Mouse (Mus musculus): ENCODE data around the gene Fntb. TPM values are rescaled to one million over a fixed set of nuclear protein-coding genes. Genes with fewer than 3 reads are reported as not detected.

Fntb gene
- total RNA-seq, 2 experiments from 2014 or later, result 8.8 to 17.4 TPM

- 0 out of 2 replicates have a peak, but pooled peaks have one; percentile 33 for ATAC-seq (replicated peaks; ENCODE audit: poor library complexity, severe bottlenecking)
Observed at GRCm38 (mm10) chr12:76879242-76879641, 113.9 kb downstream of the Fntb start.

GRCm38 (mm10) chr12:76880131-76880530 lies 114.7 kb downstream of the Fntb start:
- no peak for ATAC-seq (replicated peaks; ENCODE audit: poor library complexity, severe bottlenecking)

GRCm38 (mm10) chr12:76883824-76884223 lies 118.4 kb downstream of the Fntb start:
- no peak for ATAC-seq (replicated peaks; ENCODE audit: poor library complexity, severe bottlenecking)

GRCm38 (mm10) chr12:76885103-76885502 lies 119.7 kb downstream of the Fntb start:
- ATAC-seq (replicated peaks; ENCODE audit: poor library complexity, severe bottlenecking), result no peak

- peak; percentile 99 for ATAC-seq (replicated peaks; ENCODE audit: poor library complexity, severe bottlenecking)
Observed at GRCm38 (mm10) chr12:76886826-76887225, 121.4 kb downstream of the Fntb start.

GRCm38 (mm10) chr12:76887941-76888340 lies 122.6 kb downstream of the Fntb start:
- ATAC-seq (replicated peaks; ENCODE audit: poor library complexity, severe bottlenecking), result no peak

GRCm38 (mm10) chr12:76889404-76890184 lies 124.2 kb downstream of the Fntb start:
- ATAC-seq (replicated peaks; ENCODE audit: poor library complexity, severe bottlenecking), result no peak

- ATAC-seq (replicated peaks; ENCODE audit: poor library complexity, severe bottlenecking), result no peak
Observed at GRCm38 (mm10) chr12:76891160-76891559, 125.8 kb downstream of the Fntb start.

- peak; percentile 93 for ATAC-seq (replicated peaks; ENCODE audit: poor library complexity, severe bottlenecking)
Observed at GRCm38 (mm10) chr12:76892910-76893695, 127.7 kb downstream of the Fntb start.

GRCm38 (mm10) chr12:76894792-76895559 lies 129.6 kb downstream of the Fntb start:
- no peak for ATAC-seq (replicated peaks; ENCODE audit: poor library complexity, severe bottlenecking)

- ATAC-seq (replicated peaks; ENCODE audit: poor library complexity, severe bottlenecking), result no peak
Observed at GRCm38 (mm10) chr12:76895777-76896176, 130.4 kb downstream of the Fntb start.

- ATAC-seq (replicated peaks; ENCODE audit: poor library complexity, severe bottlenecking), result no peak
Observed at GRCm38 (mm10) chr12:76896566-76896965, 131.2 kb downstream of the Fntb start.

- no peak for ATAC-seq (replicated peaks; ENCODE audit: poor library complexity, severe bottlenecking)
Observed at GRCm38 (mm10) chr12:76897006-76897405, 131.6 kb downstream of the Fntb start.

- no peak for ATAC-seq (replicated peaks; ENCODE audit: poor library complexity, severe bottlenecking)
Observed at GRCm38 (mm10) chr12:76898141-76898540, 132.8 kb downstream of the Fntb start.

- ATAC-seq (replicated peaks; ENCODE audit: poor library complexity, severe bottlenecking), result no peak
Observed at GRCm38 (mm10) chr12:76899261-76899975, 134.0 kb downstream of the Fntb start.

GRCm38 (mm10) chr12:76901508-76902294 lies 136.3 kb downstream of the Fntb start:
- ATAC-seq (replicated peaks; ENCODE audit: poor library complexity, severe bottlenecking), result no peak

- ATAC-seq (replicated peaks; ENCODE audit: poor library complexity, severe bottlenecking), result no peak
Observed at GRCm38 (mm10) chr12:76906278-76906677, 140.9 kb downstream of the Fntb start.

- ATAC-seq (replicated peaks; ENCODE audit: poor library complexity, severe bottlenecking), result no peak
Observed at GRCm38 (mm10) chr12:76909218-76909617, 143.8 kb downstream of the Fntb start.

- no peak for ATAC-seq (replicated peaks; ENCODE audit: poor library complexity, severe bottlenecking)
Observed at GRCm38 (mm10) chr12:76910258-76910940, 145.0 kb downstream of the Fntb start.

Measured in granulocyte monocyte progenitor cell, adult 5-6 weeks (primary cell).